Mouse (Mus musculus) stomach, postnatal 0 days (tissue): ENCODE results near the gene Fbxo21.

Experiments used
- CTCF ChIP-seq: IDR thresholded peaks from 2 replicates; pipeline ENCODE4 v1.5.1; 2016; ENCODE audit warnings: antibody characterized with exemption, low read depth, mild to moderate bottlenecking, moderate library complexity
- EP300 ChIP-seq: optimal IDR thresholded peaks from 2 replicates; pipeline ENCODE3; 2016; ENCODE audit warnings: antibody characterized with exemption

GRCm38 (mm10) chr5:118045385-118045784 is 68.9 kb downstream of the Fbxo21 start:
- TF ChIP-seq EP300 (no peak), CTCF (no peak)
